Mouse (Mus musculus) left cerebral cortex, postnatal 10 days (tissue): ENCODE measurements around the gene Cracr2a. TPM values are rescaled to one million over a fixed set of nuclear protein-coding genes. Genes with fewer than 3 reads are reported as not detected.
"Not testable (repeated sequence)": the region's sequence is repeated elsewhere in the genome, so short reads cannot be mapped to it uniquely, and the experiment has no call there.

Experiments
- DNase-seq, 2 experiments: peaks; one replicate each; pipeline ENCODE4 v3.0.0; 2021 to 2022; ENCODE audit warnings: low spot score in 2 of 2, mixed read lengths in 1 of 2; ENCODE audit errors: extremely low spot score in 1 of 2
- intact Hi-C: fragments of 180-260 bp; cut with DNase I; formaldehyde crosslinking; loops from one replicate; pipeline ENCODE4 v1.15.1; 2025
- total RNA-seq, 2 experiments: library from RNA; stranded (reverse); gene quantifications; 2 replicates each; pipeline ENCODE4 v1.2.3; 2021

Cracr2a gene
- 1 to 10 TPM; 1.4 to 2.7 TPM for total RNA-seq

GRCm38 (mm10) chr6:127561231-127562020 is at the start of gene Cracr2a:
Gene Cracr2a (plus strand): TSS chr6:127561338.
- intact Hi-C loops, result no loop called here
- peak; percentile 42 to 86 for DNase-seq

GRCm38 (mm10) chr6:127513776-127514175 is 47.4 kb upstream of the Cracr2a start:
- intact Hi-C loops, DNase-seq: not testable (repeated sequence)

- DNase-seq, result no peak
- intact Hi-C loops, result no loop called here
Observed at GRCm38 (mm10) chr6:127521176-127521575, 40.0 kb upstream of the Cracr2a start.

- intact Hi-C loops, result no loop called here
- DNase-seq, result no peak
Observed at GRCm38 (mm10) chr6:127522326-127522725, 38.8 kb upstream of the Cracr2a start.

- intact Hi-C loops, result no loop called here
- peak; percentile 57 to 80 for DNase-seq
Observed at GRCm38 (mm10) chr6:127524442-127524841, 36.7 kb upstream of the Cracr2a start.

GRCm38 (mm10) chr6:127528625-127529024 is 32.5 kb upstream of the Cracr2a start:
- intact Hi-C loops, result no loop called here
- DNase-seq, result no peak

GRCm38 (mm10) chr6:127529451-127529850 is 31.7 kb upstream of the Cracr2a start:
- intact Hi-C loops, result no loop called here
- DNase-seq, result peak; percentile 47 to 74

GRCm38 (mm10) chr6:127530206-127530605 is 30.9 kb upstream of the Cracr2a start:
- DNase-seq, result no peak
- intact Hi-C loops, result no loop called here

GRCm38 (mm10) chr6:127531412-127532205 is 29.5 kb upstream of the Cracr2a start:
- DNase-seq, result no peak
- intact Hi-C loops, result no loop called here

- intact Hi-C loops, result no loop called here
- DNase-seq, result no peak
Observed at GRCm38 (mm10) chr6:127532304-127532703, 28.8 kb upstream of the Cracr2a start.

- no peak for DNase-seq
- intact Hi-C loops, result no loop called here
Observed at GRCm38 (mm10) chr6:127533766-127534165, 27.4 kb upstream of the Cracr2a start.

- intact Hi-C loops, result loop anchor here (5.0 kb wide), 1 partner anchor 45 kb away; no protein-coding TSS in a partner anchor
- DNase-seq, result no peak
Observed at GRCm38 (mm10) chr6:127537035-127537434, 24.1 kb upstream of the Cracr2a start.

- DNase-seq, result no peak
- intact Hi-C loops, result loop anchor here (5.0 kb wide), 1 partner anchor 44 kb away; no protein-coding TSS in a partner anchor
Observed at GRCm38 (mm10) chr6:127538118-127538517, 23.0 kb upstream of the Cracr2a start.

- intact Hi-C loops, result loop anchor here (5.0 kb wide), 1 partner anchor 43 kb away; no protein-coding TSS in a partner anchor
- DNase-seq, result no peak
Observed at GRCm38 (mm10) chr6:127539226-127539625, 21.9 kb upstream of the Cracr2a start.

GRCm38 (mm10) chr6:127539659-127540058 is 21.5 kb upstream of the Cracr2a start:
- intact Hi-C loops, result loop anchor here (2.0 to 10.0 kb wide), 3 partner anchors 43 to 407 kb away; partner anchors contain the start of gene Prmt8

GRCm38 (mm10) chr6:127540517-127540916 is 20.6 kb upstream of the Cracr2a start:
- intact Hi-C loops, result loop anchor here (2.0 to 10.0 kb wide), 2 partner anchors 224 to 406 kb away; partner anchors contain the start of gene Prmt8
- no peak for DNase-seq

More at GRCm38 (mm10) chr6:127539659-127540058, 21.5 kb upstream of the Cracr2a start:
- no peak for DNase-seq

- intact Hi-C loops, result loop anchor here (2.0 to 10.0 kb wide), 2 partner anchors 223 to 405 kb away; partner anchors contain the start of gene Prmt8
- DNase-seq, result peak; percentile 45 to 80
Observed at GRCm38 (mm10) chr6:127541617-127542374, 19.3 kb upstream of the Cracr2a start.

- peak; percentile 10 to 39 for DNase-seq
- intact Hi-C loops, result loop anchor here (10.0 kb wide), 1 partner anchor 218 kb away; the partner anchor contains the start of gene Prmt8
Observed at GRCm38 (mm10) chr6:127546676-127547075, 14.5 kb upstream of the Cracr2a start.

- DNase-seq, result no peak
Observed at GRCm38 (mm10) chr6:127552940-127553339, 8.2 kb upstream of the Cracr2a start.

More at GRCm38 (mm10) chr6:127552940-127553339, 8.2 kb upstream of the Cracr2a start:
- intact Hi-C loops, result no loop called here
